Mouse (Mus musculus): ENCODE results near the gene Topbp1. TPM values are rescaled to one million over a fixed set of nuclear protein-coding genes. Genes with fewer than 3 reads are reported as not detected.

Gene Topbp1
- total RNA-seq (2014; rRNA removed): 16.9 and 23.8 TPM in 2 replicates
- 10.0 and 11.5 TPM in 2 replicates for polyA plus RNA-seq (2015; fragmentation: Nextera tagmentation; extraction: Ambion mirVana)

DNA sequence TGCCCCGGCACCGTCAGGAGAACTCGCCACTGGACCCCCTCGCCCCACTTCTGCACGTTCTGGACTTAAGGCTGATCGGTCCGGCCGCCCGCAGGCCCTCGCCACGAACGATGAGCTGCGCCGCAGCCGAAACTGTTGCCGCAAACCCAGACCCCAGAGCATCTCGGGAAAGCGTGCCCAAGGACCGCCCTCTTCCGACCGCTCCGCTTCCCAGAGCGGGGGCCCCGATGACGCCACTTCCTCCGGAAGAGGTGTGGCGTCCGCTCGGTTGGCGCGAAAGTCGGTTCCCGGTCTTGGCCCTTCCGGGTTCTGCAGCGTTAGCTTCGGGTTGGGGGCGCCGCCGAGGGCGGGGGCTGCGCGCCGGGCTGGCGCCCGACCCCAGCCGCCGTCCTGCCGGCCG is at the start of gene Topbp1, which contains the start of gene 1300017J02Rik:
Gene Topbp1 (plus strand): TSS at position 289 of the 400 bp plus-strand sequence.
Gene 1300017J02Rik (minus strand): TSS at position 156 of the 400 bp plus-strand sequence.
- WGBS: 0% methylated on average over 48 of the region's 49 CpGs
- H3K27me3 ChIP-seq (ENCODE audit: insufficient read depth, low read length): no peaks in the 10 kb centered on the region
- peak within 1 kb of the TSS; percentile 77 for H3K27ac ChIP-seq (ENCODE audit: low read depth, low read length)
- H3K4me3 ChIP-seq (ENCODE audit: low read depth, low read length): peak within 1 kb of the TSS; percentile 98
- peak; percentile 97 for DNase-seq (ENCODE audit: low spot score)
- peaks cover 2% of the 10 kb centered on the region; the same call in 1 of the 2 replicates for H3K36me3 ChIP-seq (ENCODE audit: insufficient read depth, low read length)
- no peaks in the 10 kb centered on the region for H3K4me1 ChIP-seq (ENCODE audit: insufficient read depth, low read length)
- peak; percentile 98 for ATAC-seq (ENCODE audit: low FRiP score)
- H3K9ac ChIP-seq (replicated peaks; ENCODE audit: low read length, poor library complexity, severe bottlenecking): peak within 1 kb of the TSS; percentile 70
- peak; percentile 42 for TF ChIP-seq CTCF (IDR thresholded peaks at IDR 0.05)
- H3K4me2 ChIP-seq (ENCODE audit: low read depth, low read length, poor library complexity, severe bottlenecking): peak within 1 kb of the TSS; percentile 93
- H3K9me3 ChIP-seq (ENCODE audit: low read length): no peaks in the 10 kb centered on the region

- H3K4me2 ChIP-seq (ENCODE audit: low read depth, low read length, poor library complexity, severe bottlenecking): no peak overlapping the region
- H3K9me3 ChIP-seq (ENCODE audit: low read length): no peaks in the 10 kb centered on the region
- no peak overlapping the region for H3K4me3 ChIP-seq (ENCODE audit: low read depth, low read length)
- H3K9ac ChIP-seq (replicated peaks; ENCODE audit: low read length, poor library complexity, severe bottlenecking): no peak overlapping the region
- H3K4me1 ChIP-seq (ENCODE audit: insufficient read depth, low read length): no peaks in the 10 kb centered on the region
- TF ChIP-seq CTCF (IDR thresholded peaks at IDR 0.05): no peak
- H3K27ac ChIP-seq (ENCODE audit: low read depth, low read length): no peak overlapping the region
- 88% methylated on average over 4 of the region's 4 CpGs for WGBS
- no peak for DNase-seq (ENCODE audit: low spot score)
- no peaks in the 10 kb centered on the region for H3K27me3 ChIP-seq (ENCODE audit: insufficient read depth, low read length)
- H3K36me3 ChIP-seq (ENCODE audit: insufficient read depth, low read length): no peaks in the 10 kb centered on the region
- ATAC-seq (ENCODE audit: low FRiP score): no peak
Observed at GRCm38 (mm10) chr9:103265778-103266177, 39.2 kb upstream of the Topbp1 start.

GRCm38 (mm10) chr9:103271104-103271503 is 33.9 kb upstream of the Topbp1 start:
- 22% methylated on average over 4 of the region's 4 CpGs for WGBS
- Histone ChIP-seq H3K27me3 (ENCODE audit: insufficient read depth, low read length) (no peaks in the 10 kb centered on the region), H3K4me1 (ENCODE audit: insufficient read depth, low read length) (no peaks in the 10 kb centered on the region), H3K4me2 (ENCODE audit: low read depth, low read length, poor library complexity, severe bottlenecking) (no peak overlapping the region), H3K27ac (ENCODE audit: low read depth, low read length) (no peak overlapping the region), H3K9me3 (ENCODE audit: low read length) (no peaks in the 10 kb centered on the region), H3K4me3 (ENCODE audit: low read depth, low read length) (no peak overlapping the region), H3K36me3 (ENCODE audit: insufficient read depth, low read length) (no peaks in the 10 kb centered on the region), H3K9ac (replicated peaks; ENCODE audit: low read length, poor library complexity, severe bottlenecking) (no peak overlapping the region)
- DNase-seq (ENCODE audit: low spot score) (peak; percentile 44), ATAC-seq (ENCODE audit: low FRiP score) (no peak)
- TF ChIP-seq CTCF (IDR thresholded peaks at IDR 0.05): no peak

GRCm38 (mm10) chr9:103274819-103275218 is 30.2 kb upstream of the Topbp1 start:
- Histone ChIP-seq H3K27me3 (ENCODE audit: insufficient read depth, low read length) (no peaks in the 10 kb centered on the region), H3K9me3 (ENCODE audit: low read length) (no peaks in the 10 kb centered on the region), H3K4me3 (ENCODE audit: low read depth, low read length) (no peak overlapping the region), H3K4me2 (ENCODE audit: low read depth, low read length, poor library complexity, severe bottlenecking) (no peak overlapping the region), H3K9ac (replicated peaks; ENCODE audit: low read length, poor library complexity, severe bottlenecking) (no peak overlapping the region), H3K27ac (ENCODE audit: low read depth, low read length) (no peak overlapping the region), H3K4me1 (ENCODE audit: insufficient read depth, low read length) (no peaks in the 10 kb centered on the region), H3K36me3 (ENCODE audit: insufficient read depth, low read length) (no peaks in the 10 kb centered on the region)
- no peak for TF ChIP-seq CTCF (IDR thresholded peaks at IDR 0.05)
- ATAC-seq (ENCODE audit: low FRiP score) (no peak), DNase-seq (ENCODE audit: low spot score) (no peak)
- 91% methylated on average over 8 of the region's 8 CpGs for WGBS

- no peak overlapping the region for H3K4me2 ChIP-seq (ENCODE audit: low read depth, low read length, poor library complexity, severe bottlenecking)
- DNase-seq (ENCODE audit: low spot score) (no peak), ATAC-seq (ENCODE audit: low FRiP score) (no peak)
- no peak for TF ChIP-seq CTCF (IDR thresholded peaks at IDR 0.05)
- no peaks in the 10 kb centered on the region for H3K4me1 ChIP-seq (ENCODE audit: insufficient read depth, low read length)
- H3K9me3 ChIP-seq (ENCODE audit: low read length): no peaks in the 10 kb centered on the region
- H3K27me3 ChIP-seq (ENCODE audit: insufficient read depth, low read length): no peaks in the 10 kb centered on the region
- H3K4me3 ChIP-seq (ENCODE audit: low read depth, low read length): no peak overlapping the region
- no peak overlapping the region for H3K9ac ChIP-seq (replicated peaks; ENCODE audit: low read length, poor library complexity, severe bottlenecking)
- WGBS: 86% methylated on average over 1 of the region's 1 CpGs
- no peak overlapping the region for H3K27ac ChIP-seq (ENCODE audit: low read depth, low read length)
- no peaks in the 10 kb centered on the region for H3K36me3 ChIP-seq (ENCODE audit: insufficient read depth, low read length)
Observed at GRCm38 (mm10) chr9:103275676-103276075, 29.3 kb upstream of the Topbp1 start.

GRCm38 (mm10) chr9:103276876-103277275 is 28.1 kb upstream of the Topbp1 start:
- Histone ChIP-seq H3K9ac (replicated peaks; ENCODE audit: low read length, poor library complexity, severe bottlenecking) (no peak overlapping the region), H3K4me2 (ENCODE audit: low read depth, low read length, poor library complexity, severe bottlenecking) (no peak overlapping the region), H3K9me3 (ENCODE audit: low read length) (no peaks in the 10 kb centered on the region), H3K27me3 (ENCODE audit: insufficient read depth, low read length) (no peaks in the 10 kb centered on the region), H3K4me1 (ENCODE audit: insufficient read depth, low read length) (no peaks in the 10 kb centered on the region), H3K4me3 (ENCODE audit: low read depth, low read length) (no peak overlapping the region), H3K27ac (ENCODE audit: low read depth, low read length) (no peak overlapping the region), H3K36me3 (ENCODE audit: insufficient read depth, low read length) (no peaks in the 10 kb centered on the region)
- no peak for TF ChIP-seq CTCF (IDR thresholded peaks at IDR 0.05)
- ATAC-seq (ENCODE audit: low FRiP score) (no peak), DNase-seq (ENCODE audit: low spot score) (no peak)
- 86% methylated on average over 6 of the region's 6 CpGs for WGBS
